Mouse (Mus musculus) hindbrain, embryonic 16.5 days (tissue): ENCODE measurements at regions not wholly inside any gene's neighbourhood (a gene's known extent, or its start where the extent isn't known, plus 50 kb on each side); places are given as distances from the start of the nearest gene placed in this dataset.

ENCODE experiments used
- ATAC-seq: fragments of 200-750 bp; cut with Nextera tagmentation; 2 replicates; pipeline ENCODE4 v1.8.0; 2017; ENCODE audit warnings: moderate TSS enrichment, moderate library complexity
- H3K27ac ChIP-seq: fragments of 300-500 bp; sonication (generic); 2 replicates; pipeline ENCODE4 v1.5.1; 2014; ENCODE audit warnings: low read depth, mild to moderate bottlenecking, control low read depth, low read length, moderate library complexity
- H3K27me3 ChIP-seq: fragments of 300-500 bp; sonication (generic); replicated peaks from 2 replicates; pipeline ENCODE4 v1.6.1; 2014; ENCODE audit warnings: low read length; ENCODE audit not compliant: control insufficient read depth, insufficient read depth
- H3K36me3 ChIP-seq: fragments of 300-500 bp; sonication (generic); 2 replicates; pipeline ENCODE4 v1.6.1; 2014; ENCODE audit warnings: mild to moderate bottlenecking, low read length, moderate library complexity, mixed read lengths; ENCODE audit not compliant: control insufficient read depth, insufficient read depth
- H3K4me1 ChIP-seq: fragments of 300-500 bp; sonication (generic); 2 replicates; pipeline ENCODE4 v1.6.1; 2014; ENCODE audit warnings: low read depth, low read length; ENCODE audit not compliant: control insufficient read depth, insufficient read depth
- H3K4me2 ChIP-seq: fragments of 300-500 bp; sonication (generic); 2 replicates; pipeline ENCODE4 v1.6.1; 2014; ENCODE audit warnings: mild to moderate bottlenecking, low read length, control low read depth, moderate library complexity
- H3K4me3 ChIP-seq: fragments of 300-500 bp; sonication (generic); 2 replicates; pipeline ENCODE4 v1.5.1; 2014; ENCODE audit warnings: mild to moderate bottlenecking, low read length, control low read depth, moderate library complexity
- H3K9ac ChIP-seq: fragments of 300-500 bp; sonication (generic); 2 replicates; pipeline ENCODE4 v1.6.1; 2014; ENCODE audit warnings: low read depth, mild to moderate bottlenecking, control low read depth, low read length, moderate library complexity
- H3K9me3 ChIP-seq: fragments of 300-500 bp; sonication (generic); 2 replicates; pipeline ENCODE4 v1.6.1; 2014; ENCODE audit warnings: mild to moderate bottlenecking, low read length, moderate library complexity; ENCODE audit not compliant: control insufficient read depth
- WGBS: fragments of 180-500 bp; shearing (Covaris S2); extraction: QIAGEN DNeasy Blood & Tissue Kit; methylation state at CpG from one replicate; pipeline ENCODE4 v1.1.7; 2014; 5-methylcytosine and 5-hydroxymethylcytosine counted together

DNA sequence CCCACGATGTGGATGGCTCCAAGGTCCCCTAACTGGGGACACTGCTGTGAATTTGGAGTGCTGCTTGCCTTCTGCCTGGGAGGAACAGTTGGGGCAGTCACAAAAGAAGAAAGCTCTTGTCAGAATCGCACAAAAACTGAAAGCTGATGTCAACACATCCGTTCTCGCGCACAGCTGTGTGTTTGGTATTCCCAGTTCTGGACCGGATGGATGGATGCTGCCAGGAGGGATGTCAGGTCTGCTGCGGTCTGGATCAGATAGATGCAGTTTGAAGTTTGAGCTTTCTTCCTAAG is 141.6 kb upstream of the Plekha5 start:
- Histone ChIP-seq H3K27ac (no peak overlapping the region), H3K9ac (no peak overlapping the region), H3K36me3 (no peaks in the 10 kb centered on the region), H3K27me3 (no peaks in the 10 kb centered on the region), H3K4me3 (no peak overlapping the region), H3K4me2 (no peak overlapping the region), H3K4me1 (peaks cover 3% of the 10 kb centered on the region; the same call in 1 of the 2 replicates), H3K9me3 (no peaks in the 10 kb centered on the region)
- ATAC-seq, result peak; percentile 58
- 59% methylated on average over 7 of the region's 7 CpGs for WGBS

DNA sequence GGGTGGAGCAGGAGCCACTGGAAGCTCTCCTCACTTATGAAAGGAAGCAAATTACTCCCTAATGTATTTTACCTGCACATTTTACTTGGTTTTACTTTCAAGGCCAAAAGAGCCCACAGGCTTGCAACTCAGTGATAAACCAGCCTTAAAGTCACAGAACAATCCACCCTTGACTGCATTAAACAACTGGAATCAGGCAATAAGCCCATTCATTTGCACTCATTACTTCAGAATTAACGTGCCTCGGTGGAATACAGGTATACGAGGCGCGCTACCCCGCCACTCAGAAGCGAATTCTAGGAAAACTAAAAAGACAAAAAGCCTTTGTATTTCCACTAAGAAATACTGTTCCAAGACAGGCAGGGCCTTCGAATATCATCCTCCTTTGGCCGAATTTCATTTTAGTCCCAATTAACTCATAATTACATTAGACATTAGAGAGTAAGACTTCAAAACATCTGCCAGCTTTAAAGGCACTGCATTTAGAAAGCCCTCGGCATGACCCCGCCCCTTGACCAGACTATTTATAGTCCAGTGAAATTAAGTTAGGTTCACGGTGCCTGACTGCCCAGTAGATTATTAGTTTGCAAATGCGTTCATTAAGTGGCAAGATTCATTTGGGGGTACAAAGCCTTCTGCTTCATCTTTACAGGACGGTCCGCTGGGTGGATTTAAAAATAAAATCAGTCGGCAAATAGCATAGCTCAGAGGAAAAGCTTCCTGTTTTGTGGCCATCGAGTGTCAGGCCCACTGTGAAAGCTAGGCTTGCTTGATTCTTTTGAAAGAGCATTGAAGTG is 142.2 kb upstream of the Plekha5 start:
- WGBS, result 56% methylated on average over 17 of the region's 17 CpGs
- Histone ChIP-seq H3K27ac (no peak overlapping the region), H3K4me2 (no peak overlapping the region), H3K4me3 (no peak overlapping the region), H3K9me3 (no peaks in the 10 kb centered on the region), H3K4me1 (peaks cover 3% of the 10 kb centered on the region; the same call in 1 of the 2 replicates), H3K9ac (no peak overlapping the region), H3K27me3 (no peaks in the 10 kb centered on the region), H3K36me3 (no peaks in the 10 kb centered on the region)
- no peak for ATAC-seq

DNA sequence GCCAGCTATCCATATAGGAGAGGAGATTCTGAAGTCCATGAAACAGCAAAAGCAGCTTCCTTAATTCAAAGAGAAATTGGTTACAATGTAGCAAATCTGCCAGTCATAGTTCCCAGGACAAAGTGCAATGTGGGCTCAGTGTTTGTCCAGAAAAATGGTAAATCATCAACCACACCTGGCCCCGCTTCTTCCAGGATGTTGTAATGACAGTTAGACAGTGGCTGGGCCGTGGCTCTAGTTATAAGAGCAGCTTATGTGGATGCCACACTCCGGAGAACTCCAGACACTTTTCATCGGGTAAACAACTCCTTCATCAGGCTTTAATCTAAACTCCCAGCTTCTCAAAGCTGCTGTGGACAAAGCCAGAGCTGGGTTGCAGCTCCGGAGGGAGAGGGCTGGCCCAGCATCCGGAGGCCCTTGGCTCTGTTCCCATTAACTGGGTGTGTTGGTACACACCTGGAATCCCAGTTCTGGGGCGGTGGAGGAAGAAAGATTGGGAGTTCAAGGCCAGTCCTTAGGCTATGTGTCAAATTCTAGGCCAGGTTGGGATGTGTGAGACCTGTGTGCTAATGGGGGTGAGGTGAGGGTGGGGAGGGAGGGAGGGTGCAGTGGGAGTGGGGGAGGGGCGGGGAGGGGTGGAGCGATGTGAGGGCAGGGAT is 142.9 kb upstream of the Plekha5 start:
- ATAC-seq, result no peak; the same call in 1 of the 2 replicates

DNA sequence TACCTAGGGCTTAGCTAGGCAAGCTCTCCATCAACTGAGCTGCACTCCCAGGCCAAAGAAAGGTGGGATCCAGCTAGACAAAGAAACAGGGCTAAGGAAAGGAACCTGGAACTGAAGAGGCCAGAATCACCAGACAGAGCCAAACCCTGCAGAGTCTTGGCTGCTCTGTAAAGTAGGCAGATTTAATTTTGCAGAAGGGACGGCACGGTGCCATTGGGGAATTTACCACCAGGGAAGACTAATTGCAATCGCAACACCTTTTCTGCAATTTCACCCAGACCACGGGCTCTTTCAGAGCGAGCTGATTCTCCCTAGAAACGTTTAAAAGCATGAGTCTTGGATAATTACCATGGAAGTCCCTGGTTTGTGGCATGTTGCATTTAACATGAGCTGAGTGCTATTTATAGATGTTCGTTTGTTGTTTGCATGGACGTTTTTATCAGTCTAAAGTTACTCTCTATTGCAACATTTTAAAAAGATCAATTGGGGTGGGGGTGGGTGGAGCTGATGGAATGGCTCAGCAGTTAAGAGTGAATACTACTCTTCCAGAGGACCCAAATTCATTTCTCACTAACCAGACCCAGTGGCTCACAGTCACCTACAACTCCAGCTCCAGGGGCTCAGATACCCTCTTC is 144.0 kb upstream of the Plekha5 start:
- Histone ChIP-seq H3K27ac (no peak overlapping the region), H3K36me3 (no peaks in the 10 kb centered on the region), H3K27me3 (no peaks in the 10 kb centered on the region), H3K9me3 (no peaks in the 10 kb centered on the region), H3K4me3 (no peak overlapping the region), H3K4me1 (peaks cover 3% of the 10 kb centered on the region; the same call in 1 of the 2 replicates), H3K9ac (no peak overlapping the region), H3K4me2 (no peak overlapping the region)
- no peak; the same call in 1 of the 2 replicates for ATAC-seq
- WGBS, result 61% methylated on average over 8 of the region's 8 CpGs

More for the DNA sequence above, 142.9 kb upstream of the Plekha5 start:
- Histone ChIP-seq H3K9ac (no peak overlapping the region), H3K36me3 (no peaks in the 10 kb centered on the region), H3K27me3 (no peaks in the 10 kb centered on the region), H3K4me1 (peaks cover 3% of the 10 kb centered on the region; the same call in 1 of the 2 replicates), H3K27ac (no peak overlapping the region), H3K4me3 (no peak overlapping the region), H3K4me2 (no peak overlapping the region), H3K9me3 (no peaks in the 10 kb centered on the region)
- WGBS, result 71% methylated on average over 8 of the region's 9 CpGs

DNA sequence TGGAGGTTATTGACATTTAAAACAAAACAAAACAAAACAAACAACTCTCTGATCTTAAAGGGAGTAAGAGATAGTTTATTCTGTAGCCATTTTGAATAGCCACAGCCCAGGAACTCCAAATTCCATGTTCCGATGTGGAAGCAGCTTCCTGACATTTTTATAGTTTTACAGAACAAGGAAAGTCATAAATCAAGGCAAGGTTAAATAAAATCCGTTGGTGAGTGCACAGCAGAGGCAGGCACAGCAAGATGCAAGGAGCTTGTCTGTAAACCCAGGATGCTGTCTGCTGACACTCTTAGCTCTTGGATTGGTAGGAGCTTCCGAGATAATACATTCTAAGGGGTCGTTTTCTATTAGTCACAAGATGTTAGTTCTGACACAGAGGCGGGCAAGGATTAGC is 145.1 kb upstream of the Plekha5 start:
- no peak for ATAC-seq

DNA sequence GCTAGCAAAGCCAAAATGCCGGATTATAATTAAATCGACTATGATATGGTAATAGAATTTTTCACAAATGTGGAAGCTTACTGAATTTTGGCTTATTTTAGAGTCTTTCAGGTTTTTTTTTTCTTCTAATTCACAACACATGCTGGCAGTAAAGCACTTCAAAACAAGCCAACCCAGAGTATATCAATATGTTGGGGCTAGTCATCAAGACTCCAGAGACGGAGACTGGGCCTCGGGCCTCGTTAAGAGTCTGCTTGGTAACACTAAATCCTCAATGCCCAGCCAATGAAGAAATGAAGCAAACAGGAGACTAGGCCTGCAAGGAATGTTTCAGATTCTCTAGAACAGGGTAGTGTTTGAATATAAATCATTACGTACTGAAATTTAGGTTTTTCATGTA is 153.3 kb upstream of the Plekha5 start:
- H3K9me3 ChIP-seq, result no peaks in the 10 kb centered on the region
- H3K27me3 ChIP-seq, result no peaks in the 10 kb centered on the region
- H3K36me3 ChIP-seq, result no peaks in the 10 kb centered on the region
- no peaks in the 10 kb centered on the region for H3K4me1 ChIP-seq
- no peak for ATAC-seq
- no peak overlapping the region for H3K4me2 ChIP-seq
- WGBS, result 87% methylated on average over 6 of the region's 6 CpGs
- H3K27ac ChIP-seq, result no peak overlapping the region
- no peak overlapping the region for H3K4me3 ChIP-seq
- H3K9ac ChIP-seq, result no peak overlapping the region

More for the DNA sequence above, 145.1 kb upstream of the Plekha5 start:
- H3K4me2 ChIP-seq, result no peak overlapping the region
- H3K36me3 ChIP-seq, result no peaks in the 10 kb centered on the region
- no peaks in the 10 kb centered on the region for H3K9me3 ChIP-seq
- H3K27ac ChIP-seq, result no peak overlapping the region
- 63% methylated on average over 5 of the region's 5 CpGs for WGBS
- no peak overlapping the region for H3K9ac ChIP-seq
- H3K4me1 ChIP-seq, result peaks cover 3% of the 10 kb centered on the region; the same call in 1 of the 2 replicates
- H3K4me3 ChIP-seq, result no peak overlapping the region
- no peaks in the 10 kb centered on the region for H3K27me3 ChIP-seq

DNA sequence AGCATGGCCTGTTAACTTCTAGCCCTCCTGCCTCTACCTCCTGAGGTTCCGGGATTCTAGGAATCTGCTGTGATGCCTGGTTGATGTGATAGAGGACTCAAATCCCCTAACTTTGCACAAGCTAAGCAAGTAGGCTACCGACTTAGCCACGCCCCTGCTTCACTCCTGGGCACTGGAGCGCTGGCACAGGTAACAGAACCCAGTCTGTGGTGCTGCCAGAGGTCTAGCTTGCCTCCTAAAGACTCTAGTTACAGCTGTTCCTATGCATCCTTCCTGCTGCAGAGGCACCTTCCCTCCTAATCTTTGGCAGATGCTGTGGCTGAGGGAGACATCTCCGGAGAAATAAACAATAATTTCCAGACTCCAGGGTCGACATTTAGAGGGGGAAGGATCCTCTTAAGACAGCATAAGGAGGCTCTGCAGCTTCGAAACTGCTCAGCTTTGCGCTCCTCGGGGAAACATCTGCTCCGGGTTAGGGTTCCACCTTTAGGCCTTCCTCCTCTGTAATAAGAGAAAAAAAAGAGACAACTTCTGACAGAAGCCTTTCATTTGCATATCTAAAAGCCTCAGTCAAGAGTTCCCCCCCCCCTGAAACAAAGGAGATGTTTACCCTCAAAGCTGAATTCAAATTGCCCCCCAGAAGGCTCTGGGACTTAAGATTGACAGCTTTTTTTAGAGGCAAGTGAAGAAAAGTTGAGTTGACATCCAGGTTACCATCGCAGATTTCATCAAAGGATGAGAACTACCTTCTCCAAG is 155.4 kb upstream of the Plekha5 start:
- no peaks in the 10 kb centered on the region for H3K36me3 ChIP-seq
- H3K27me3 ChIP-seq, result no peaks in the 10 kb centered on the region
- no peaks in the 10 kb centered on the region for H3K9me3 ChIP-seq
- no peak overlapping the region for H3K4me2 ChIP-seq
- H3K4me1 ChIP-seq, result no peaks in the 10 kb centered on the region
- no peak overlapping the region for H3K27ac ChIP-seq
- ATAC-seq, result no peak
- H3K4me3 ChIP-seq, result no peak overlapping the region
- no peak overlapping the region for H3K9ac ChIP-seq
- 30% methylated on average over 11 of the region's 11 CpGs for WGBS

DNA sequence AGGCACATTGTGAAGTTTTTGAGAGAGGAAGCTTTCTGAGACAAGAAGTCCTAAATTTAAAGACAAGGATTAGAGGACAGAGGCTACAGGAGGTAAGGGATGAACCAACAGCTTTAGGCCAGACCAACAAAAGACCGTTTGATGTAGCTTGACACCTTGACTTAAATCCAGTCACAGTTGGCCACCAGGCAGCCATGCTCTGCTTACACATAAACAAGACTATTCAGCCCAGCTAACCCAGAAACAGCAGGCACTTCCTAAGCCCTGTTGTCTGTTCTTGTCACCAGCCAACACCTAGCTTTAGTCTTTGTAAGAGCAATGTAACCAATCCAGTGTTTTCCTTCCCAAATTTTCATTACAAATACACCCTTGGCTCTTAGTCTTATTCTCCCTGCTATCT is 159.9 kb upstream of the Plekha5 start:
- Histone ChIP-seq H3K4me3 (no peak overlapping the region), H3K9ac (no peak overlapping the region), H3K27me3 (no peaks in the 10 kb centered on the region), H3K4me2 (no peak overlapping the region), H3K36me3 (no peaks in the 10 kb centered on the region), H3K27ac (no peak overlapping the region), H3K9me3 (no peaks in the 10 kb centered on the region), H3K4me1 (no peaks in the 10 kb centered on the region)
- 24% methylated on average over 1 of the region's 1 CpGs for WGBS
- ATAC-seq, result no peak

DNA sequence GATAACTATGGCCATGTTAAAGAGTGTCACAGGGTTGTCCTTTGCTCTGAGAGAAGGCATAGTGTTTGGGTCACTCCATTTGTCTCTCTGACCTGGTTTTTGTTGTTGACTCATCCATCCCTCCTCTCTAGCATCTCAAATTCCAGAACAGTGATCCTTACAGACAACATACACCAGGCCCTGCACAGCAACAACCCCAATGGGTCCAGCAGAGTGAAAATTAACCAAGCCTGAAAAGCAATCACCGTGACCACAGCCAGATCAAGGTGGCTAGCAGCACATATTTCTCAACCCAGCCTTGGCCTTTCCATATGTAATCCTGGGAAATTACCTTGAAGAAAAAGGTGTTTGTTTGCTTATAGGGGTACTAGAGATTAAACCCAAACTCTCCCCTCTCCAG is 162.0 kb upstream of the Plekha5 start:
- no peaks in the 10 kb centered on the region for H3K36me3 ChIP-seq
- H3K4me2 ChIP-seq, result no peak overlapping the region
- H3K4me1 ChIP-seq, result no peaks in the 10 kb centered on the region
- ATAC-seq, result no peak
- H3K9me3 ChIP-seq, result no peaks in the 10 kb centered on the region
- 100% methylated on average over 1 of the region's 1 CpGs for WGBS
- H3K9ac ChIP-seq, result no peak overlapping the region
- H3K27ac ChIP-seq, result no peak overlapping the region
- no peak overlapping the region for H3K4me3 ChIP-seq
- no peaks in the 10 kb centered on the region for H3K27me3 ChIP-seq
